Mouse (Mus musculus): Measurements from ENCODE around the gene Duox2. TPM values are rescaled to one million over a fixed set of nuclear protein-coding genes. Genes with fewer than 3 reads are reported as not detected.
A peak's percentile ranks its signal among the peaks of the same experiment; 100 is the strongest.

The Duox2 gene
- total RNA-seq, 2 experiments from 2014 or later = not detected

DNA sequence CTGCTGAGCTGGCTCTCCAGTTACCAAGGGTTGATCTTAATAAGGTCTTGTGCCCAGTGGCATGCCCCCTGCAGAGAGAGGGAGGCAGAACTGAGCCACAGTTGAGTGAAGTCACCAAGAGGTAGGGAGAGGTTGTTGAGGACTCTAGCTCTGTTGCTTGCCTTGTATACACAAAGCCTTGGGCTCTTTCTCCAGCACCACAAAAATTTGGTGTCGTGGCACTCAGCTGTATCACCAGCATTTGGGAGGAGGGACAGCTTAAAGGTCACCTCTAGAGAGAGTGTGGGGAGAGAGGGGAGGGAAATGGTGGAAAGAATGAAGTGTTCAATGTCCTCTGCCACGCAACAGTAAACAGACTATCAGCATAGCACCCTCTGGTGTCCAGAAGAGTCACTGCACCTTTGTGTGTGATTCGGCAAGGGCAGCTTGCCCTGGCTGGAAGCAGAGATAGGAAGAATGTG is 54.5 kb downstream of the Duox2 start:
- ATAC-seq (replicated peaks; ENCODE audit: low FRiP score, low TSS enrichment, poor library complexity, severe bottlenecking) = peak; percentile 93

DNA sequence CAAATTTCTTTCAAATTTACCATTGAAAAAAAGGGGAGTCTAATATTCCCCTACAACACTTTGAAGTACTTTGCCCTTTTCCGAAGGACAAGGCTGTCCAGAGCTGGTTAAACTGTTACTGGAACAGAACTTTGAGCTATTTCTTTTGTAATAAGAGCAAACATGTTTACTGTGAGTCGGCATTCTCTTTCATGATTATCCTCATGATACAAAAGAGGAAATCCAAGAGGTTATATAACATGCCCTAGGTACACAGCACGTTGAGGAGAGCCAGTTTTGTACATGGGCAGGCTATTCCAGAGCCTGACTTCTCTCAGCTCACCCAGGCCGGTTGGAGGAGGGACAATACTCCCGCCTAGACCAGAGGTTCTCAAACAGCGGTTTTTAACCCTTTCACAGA is 56.3 kb downstream of the Duox2 start:
- ATAC-seq (replicated peaks; ENCODE audit: low FRiP score, low TSS enrichment, poor library complexity, severe bottlenecking) = no peak

DNA sequence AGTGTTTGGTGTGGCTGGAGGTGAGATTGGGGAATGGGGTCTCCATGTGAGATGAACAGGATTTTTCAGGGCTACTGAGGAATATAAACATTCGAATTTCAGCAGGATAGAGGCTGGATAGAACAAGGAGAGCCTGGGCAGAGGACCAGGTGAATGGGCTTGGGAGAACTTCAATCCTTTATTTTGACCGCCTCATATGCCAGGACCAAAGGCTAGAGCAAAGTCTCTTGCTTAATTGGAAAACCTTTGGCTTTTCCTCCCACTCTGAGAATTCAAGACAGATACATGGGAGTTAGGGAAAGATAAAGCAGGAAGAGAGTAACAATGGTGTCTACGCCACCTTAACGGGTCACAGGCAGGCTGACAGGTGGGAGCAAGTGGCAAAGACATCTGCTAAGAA is 57.0 kb downstream of the Duox2 start:
- no peak for ATAC-seq (replicated peaks; ENCODE audit: low FRiP score, low TSS enrichment, poor library complexity, severe bottlenecking)

DNA sequence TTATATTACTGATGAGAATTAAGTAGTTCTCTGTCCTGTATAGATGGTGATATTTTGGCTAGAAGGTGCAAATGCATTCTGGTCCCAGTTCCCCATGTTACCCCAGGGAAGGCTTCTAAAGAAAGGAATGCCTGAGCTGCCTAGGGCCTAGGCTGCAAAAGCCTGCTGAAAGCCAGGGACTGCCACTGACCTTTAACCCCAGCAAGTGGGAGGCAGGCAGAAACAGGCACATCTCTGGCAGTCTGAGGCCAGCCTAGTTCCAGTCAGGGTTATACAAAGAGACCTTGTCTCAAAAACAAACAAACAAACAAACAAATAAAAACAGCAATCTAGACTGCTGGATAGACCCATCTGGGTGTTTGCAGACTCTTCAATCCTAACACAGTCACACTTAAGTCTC is 57.5 kb downstream of the Duox2 start:
- no peak for ATAC-seq (replicated peaks; ENCODE audit: low FRiP score, low TSS enrichment, poor library complexity, severe bottlenecking)

DNA sequence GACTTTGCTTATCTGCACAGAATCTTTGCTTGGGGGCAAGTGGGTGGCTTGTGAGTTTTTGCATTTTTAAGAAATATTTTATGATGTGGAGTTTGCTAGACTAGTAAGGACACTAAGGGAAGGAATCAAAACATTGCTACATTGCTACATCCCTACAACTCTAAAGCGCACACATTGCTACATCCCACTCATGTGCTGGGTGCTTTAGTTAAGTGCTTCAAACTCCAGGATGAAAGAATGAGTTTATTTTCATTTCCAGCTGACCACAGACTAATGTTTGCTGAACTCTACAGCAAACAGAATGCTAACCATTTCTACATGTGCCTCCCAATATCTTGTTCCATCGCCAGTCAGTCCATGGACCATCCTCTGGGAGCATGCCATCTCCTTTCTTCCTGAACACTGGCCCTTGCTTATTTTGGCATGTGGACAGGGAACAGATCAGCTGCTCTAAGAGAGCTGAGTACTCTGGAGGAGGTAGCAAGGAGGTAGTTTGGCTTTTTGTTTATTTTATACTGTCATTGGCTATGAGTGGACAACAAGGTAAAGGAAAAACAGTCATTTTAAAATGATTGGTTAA is 60.3 kb downstream of the Duox2 start:
- no peak for ATAC-seq (replicated peaks; ENCODE audit: low FRiP score, low TSS enrichment, poor library complexity, severe bottlenecking)

DNA sequence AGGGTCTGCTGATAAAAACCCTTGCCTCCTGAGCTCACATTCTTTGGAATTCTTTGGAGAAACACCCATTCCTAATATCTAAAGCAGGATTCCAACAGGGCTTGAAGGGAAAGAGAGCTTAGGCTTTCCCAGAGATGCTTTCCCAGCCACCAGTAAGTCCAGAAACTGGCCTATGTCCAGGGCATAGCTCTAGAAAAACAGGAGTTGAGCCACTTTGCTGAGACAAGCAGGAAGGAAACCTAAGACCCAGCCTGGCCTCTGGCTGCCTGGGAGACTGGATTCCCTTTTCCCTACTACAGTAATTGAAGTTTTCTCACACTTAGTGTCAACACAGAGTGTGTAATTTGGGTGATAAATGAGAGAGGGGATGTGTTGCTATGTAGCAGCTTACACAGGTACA is 61.9 kb downstream of the Duox2 start:
- ATAC-seq (replicated peaks; ENCODE audit: low FRiP score, low TSS enrichment, poor library complexity, severe bottlenecking) = no peak

DNA sequence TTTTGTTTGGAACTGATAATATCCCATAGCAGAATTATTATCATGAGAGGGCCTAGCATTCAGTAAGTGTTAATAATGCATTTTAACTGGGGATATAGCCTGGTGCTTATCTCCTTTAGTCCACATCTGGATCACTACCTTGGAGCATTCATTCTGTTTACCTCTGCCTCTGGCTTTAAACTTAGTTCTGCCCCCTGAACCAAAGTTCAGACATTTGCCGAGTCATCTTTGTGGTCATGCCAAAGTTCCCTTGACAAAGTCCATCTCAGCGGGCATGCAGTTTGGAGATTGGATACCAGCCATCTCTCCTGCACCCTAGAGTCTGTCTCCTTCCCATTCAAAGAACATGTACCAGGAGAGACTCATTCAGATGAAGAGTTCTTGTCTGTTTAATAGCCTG is 62.8 kb downstream of the Duox2 start:
- peak; percentile 60 for ATAC-seq (replicated peaks; ENCODE audit: low FRiP score, low TSS enrichment, poor library complexity, severe bottlenecking)

DNA sequence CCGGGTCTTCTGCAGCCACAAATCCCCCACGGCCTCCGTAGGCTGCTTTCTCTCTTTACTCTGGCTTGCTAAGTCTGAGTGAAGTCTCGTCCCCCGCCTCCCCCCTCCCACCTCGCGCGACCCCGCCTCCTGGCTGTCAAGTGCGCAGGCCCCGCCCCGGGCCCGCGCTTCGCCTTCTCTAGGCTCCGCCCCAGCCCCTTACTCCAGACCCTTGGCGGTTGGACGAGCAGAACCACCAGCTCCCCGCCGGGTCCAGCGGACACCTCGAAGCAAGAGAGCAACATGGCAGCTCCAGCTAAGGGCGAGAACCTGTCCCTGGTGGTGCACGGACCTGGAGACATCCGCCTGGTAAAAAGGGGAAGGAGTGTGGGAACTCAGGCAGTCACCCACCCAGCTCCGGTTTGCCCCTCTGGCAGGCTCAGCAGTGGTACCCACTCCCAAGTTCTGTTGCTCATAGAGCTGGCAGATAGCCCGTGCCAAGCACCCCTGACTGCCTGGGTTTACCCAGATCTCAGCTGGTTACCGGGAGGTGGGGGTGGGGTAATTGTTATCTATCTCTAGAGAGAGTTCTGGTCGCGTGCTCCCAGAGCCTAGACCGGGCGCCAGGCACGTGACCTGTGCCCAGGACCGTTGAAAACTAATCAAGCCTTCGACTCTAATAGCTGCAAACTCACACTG is 63.5 kb downstream of the Duox2 start, which contains the start of gene Sord:
Gene Sord, plus strand, starts transcription at position 139 of the 678 bp plus-strand sequence.
- peak; percentile 84 for ATAC-seq (replicated peaks; ENCODE audit: low FRiP score, low TSS enrichment, poor library complexity, severe bottlenecking)

DNA sequence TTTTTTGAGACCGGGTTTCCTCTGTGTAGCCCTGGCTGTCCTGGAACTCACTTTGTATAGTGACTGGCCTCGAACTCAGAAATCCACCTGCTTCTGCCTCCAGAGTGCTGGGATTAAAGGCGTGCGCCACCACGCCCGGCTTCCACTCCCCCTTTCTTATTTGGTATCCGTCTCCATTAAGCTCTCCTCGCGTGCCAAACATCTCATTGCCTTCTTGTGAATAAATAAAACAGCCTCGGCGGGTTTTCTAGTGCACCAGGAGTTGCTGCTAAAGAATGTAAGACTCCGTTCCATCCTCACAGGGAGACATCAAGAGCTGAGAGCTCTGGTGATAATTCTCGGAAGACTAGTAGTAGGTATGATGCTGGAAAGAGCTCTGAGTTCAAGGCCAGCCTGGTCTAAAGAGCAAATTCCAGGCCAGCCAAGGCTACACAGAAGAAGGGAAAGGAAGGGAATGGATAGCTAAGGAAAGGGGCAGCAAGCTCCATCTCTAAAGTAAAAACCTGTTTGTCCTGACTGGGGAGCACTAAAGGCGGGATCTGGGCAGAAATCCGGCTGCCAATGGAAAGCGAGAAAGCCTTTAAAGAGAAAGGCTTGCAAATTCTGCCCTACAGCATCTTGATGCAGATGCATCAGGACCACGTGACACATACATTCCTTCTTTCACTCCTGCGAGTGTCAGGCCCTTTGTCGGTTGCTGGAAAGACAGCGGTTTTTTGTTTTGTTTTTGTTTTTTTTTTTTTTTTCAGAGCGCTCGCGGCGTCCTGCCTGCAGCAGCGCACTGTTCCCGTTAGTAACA is 64.3 kb downstream of the Duox2 start:
- peak; percentile 51 for ATAC-seq (replicated peaks; ENCODE audit: low FRiP score, low TSS enrichment, poor library complexity, severe bottlenecking)

DNA sequence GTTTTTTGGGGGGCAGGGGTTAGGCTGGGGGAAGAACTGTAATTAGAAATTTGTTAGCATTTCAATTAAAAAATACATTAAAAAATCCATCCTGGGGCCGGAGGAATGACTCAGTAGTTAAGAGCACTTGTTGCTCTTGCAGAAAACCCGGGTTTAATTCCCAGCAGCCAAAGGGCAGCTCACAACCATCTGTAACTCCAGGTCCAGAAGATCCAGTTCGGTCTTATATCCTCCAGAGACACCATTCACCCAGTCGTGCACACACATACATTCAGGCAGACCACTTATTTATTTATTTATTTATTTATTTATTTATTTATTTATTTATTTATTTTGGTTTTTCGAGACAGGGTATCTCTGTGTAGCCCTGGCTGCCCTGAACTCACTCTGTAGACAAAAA is 64.9 kb downstream of the Duox2 start:
- ATAC-seq (replicated peaks; ENCODE audit: low FRiP score, low TSS enrichment, poor library complexity, severe bottlenecking) = no peak

DNA sequence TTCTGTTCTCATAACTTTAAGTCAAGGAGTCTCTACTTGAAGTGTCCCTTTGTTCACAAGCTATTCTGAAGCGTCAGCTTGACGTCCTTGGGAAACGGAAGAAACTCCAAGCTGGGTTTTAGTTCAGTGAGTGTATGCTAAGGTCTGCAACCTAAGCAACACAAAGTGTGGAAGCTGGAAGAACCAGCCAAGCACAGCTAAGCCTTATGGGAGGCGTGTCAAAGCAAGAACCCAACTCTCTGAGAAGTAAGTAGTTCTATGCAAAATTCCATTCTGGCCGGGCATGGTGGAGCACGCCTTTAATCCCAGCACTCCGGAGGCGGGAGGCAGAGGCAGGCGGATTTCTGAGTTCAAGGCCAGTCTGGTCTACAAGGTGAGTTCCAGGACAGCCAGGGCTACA is 66.6 kb downstream of the Duox2 start:
- no peak for ATAC-seq (replicated peaks; ENCODE audit: low FRiP score, low TSS enrichment, poor library complexity, severe bottlenecking)

DNA sequence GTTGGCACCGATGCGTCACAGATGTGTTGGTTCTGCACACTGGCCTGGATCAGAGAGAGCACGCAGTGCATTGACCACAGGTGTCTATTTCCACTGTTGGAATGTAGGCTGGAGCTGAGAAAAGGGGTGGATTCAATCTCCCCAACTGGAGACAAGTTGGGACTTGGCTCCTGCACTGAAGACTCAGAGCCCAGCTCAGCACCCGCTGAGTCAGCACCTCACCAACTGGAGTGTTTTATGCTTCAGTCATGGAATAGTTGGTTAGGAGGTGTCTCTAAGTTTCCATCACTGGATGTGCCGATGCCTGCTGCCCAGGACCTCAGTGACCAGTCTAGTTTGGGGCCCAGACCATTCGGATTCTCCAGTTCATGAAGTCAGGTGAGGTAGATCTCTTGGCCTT is 67.9 kb downstream of the Duox2 start:
- ATAC-seq (replicated peaks; ENCODE audit: low FRiP score, low TSS enrichment, poor library complexity, severe bottlenecking) = no peak

Other genes starting within 250 kb of the Duox2 start
- gene Spg11, start 180.1 kb downstream of the Duox2 start, total RNA-seq (2014; fragmentation: Nextera tagmentation) = 9.8 and 13.1 TPM in 2 replicates
- gene Spg11, start 180.1 kb downstream of the Duox2 start, total RNA-seq (2017) = 9.8 and 11.7 TPM in 2 replicates
- gene B2m, start 150.8 kb downstream of the Duox2 start, total RNA-seq (2014; fragmentation: Nextera tagmentation) = 1,448 and 1,509 TPM in 2 replicates
- gene B2m, start 150.8 kb downstream of the Duox2 start, total RNA-seq (2017) = 1,672 and 1,891 TPM in 2 replicates
- gene Trim69, start 137.7 kb downstream of the Duox2 start, total RNA-seq (2014; fragmentation: Nextera tagmentation) = not detected in 2 replicates
- gene Trim69, start 137.7 kb downstream of the Duox2 start, total RNA-seq (2017) = 0.76 and 1.1 TPM in 2 replicates
- gene Patl2, start 112.3 kb downstream of the Duox2 start, total RNA-seq (2014; fragmentation: Nextera tagmentation) = not detected in 2 replicates
- gene Patl2, start 112.3 kb downstream of the Duox2 start, total RNA-seq (2017) = not detected in 2 replicates
- gene Terb2, start 112.2 kb downstream of the Duox2 start, total RNA-seq (2014; fragmentation: Nextera tagmentation) = not detected in 2 replicates
- gene Terb2, start 112.2 kb downstream of the Duox2 start, total RNA-seq (2017) = not detected in 2 replicates
- 89.6 and 95.4 TPM in 2 replicates for gene Sord, start 63.7 kb downstream of the Duox2 start, total RNA-seq (2014; fragmentation: Nextera tagmentation)
- 115 and 122 TPM in 2 replicates for gene Sord, start 63.7 kb downstream of the Duox2 start, total RNA-seq (2017)
- gene Duoxa2, start 451 bp upstream of the Duox2 start, total RNA-seq (2014; fragmentation: Nextera tagmentation) = not detected in 2 replicates
- gene Duoxa2, start 451 bp upstream of the Duox2 start, total RNA-seq (2017) = not detected in 2 replicates
- gene Duoxa1, start 15.3 kb upstream of the Duox2 start, total RNA-seq (2014; fragmentation: Nextera tagmentation) = not detected in 2 replicates
- not detected in 2 replicates for gene Duoxa1, start 15.3 kb upstream of the Duox2 start, total RNA-seq (2017)
- not detected in 2 replicates for gene Duox1, start 17.2 kb upstream of the Duox2 start, total RNA-seq (2014; fragmentation: Nextera tagmentation)
- not detected in 2 replicates for gene Duox1, start 17.2 kb upstream of the Duox2 start, total RNA-seq (2017)
- gene Shf, start 70.7 kb upstream of the Duox2 start, total RNA-seq (2014; fragmentation: Nextera tagmentation) = 5.2 and 8.7 TPM in 2 replicates
- gene Shf, start 70.7 kb upstream of the Duox2 start, total RNA-seq (2017) = 1.6 and 13.8 TPM in 2 replicates
- 3.5 and 11.6 TPM in 2 replicates for gene Slc28a2, start 128.0 kb upstream of the Duox2 start, total RNA-seq (2014; fragmentation: Nextera tagmentation)
- 3.2 and 4.5 TPM in 2 replicates for gene Slc28a2, start 128.0 kb upstream of the Duox2 start, total RNA-seq (2017)
- gene Gm14085, start 186.5 kb upstream of the Duox2 start, total RNA-seq (2014; fragmentation: Nextera tagmentation) = 0.28 TPM in 1 of 2 replicates, not detected in the other
- 0.14 TPM in 1 of 2 replicates, not detected in the other for gene Gm14085, start 186.5 kb upstream of the Duox2 start, total RNA-seq (2017)